Mouse (Mus musculus): ENCODE measurements around the gene Stmn1. TPM values are rescaled to one million over a fixed set of nuclear protein-coding genes. Genes with fewer than 3 reads are reported as not detected.
A peak's percentile ranks its signal among the peaks of the same experiment; 100 is the strongest.

Stmn1 gene
- total and polyA plus RNA-seq, 3 experiments, result 171 to 935 (median 179) TPM

- DNase-seq (ENCODE audit: low spot score), result no peak
Observed at GRCm38 (mm10) chr4:134503686-134504357, 35.7 kb downstream of the Stmn1 start.

GRCm38 (mm10) chr4:134505303-134505789 lies 37.2 kb downstream of the Stmn1 start:
- Histone ChIP-seq H3K36me3 (replicated peaks) (peaks cover 58% of the 10 kb centered on the region), H3K9me3 (replicated peaks) (no peaks in the 10 kb centered on the region), H3K4me3 (ENCODE audit: low read depth, low read length) (no peak overlapping the region; the same call in 1 of the 2 replicates), H3K27me3 (ENCODE audit: insufficient read depth, low read length) (no peaks in the 10 kb centered on the region), H3K4me1 (ENCODE audit: insufficient read depth, low read depth, low read length) (peaks cover 60% of the 10 kb centered on the region)
- TF ChIP-seq GATA2 (IDR thresholded peaks at IDR 0.05; ENCODE audit: borderline replicate concordance, low read depth, low read length) (no peak), TAL1 (conservative IDR thresholded peaks at IDR 0.05; ENCODE audit: low read depth, low read length) (no peak), GATA1 (IDR thresholded peaks at IDR 0.05; ENCODE audit: borderline replicate concordance, low read length) (no peak), CTCF (IDR thresholded peaks at IDR 0.05; ENCODE audit: low read depth, low read length) (no peak), POLR2AphosphoS5 (IDR thresholded peaks at IDR 0.05; ENCODE audit: insufficient replicate concordance, low read depth, low read length) (no peak)
- ATAC-seq (ENCODE audit: extremely low read depth, insufficient number of reproducible peaks, low FRiP score, poor library complexity, severe bottlenecking), result no peak
- DNase-seq (ENCODE audit: low spot score), result no peak

More at GRCm38 (mm10) chr4:134503686-134504357, 35.7 kb downstream of the Stmn1 start:
- Histone ChIP-seq H3K4me3 (ENCODE audit: low read depth, low read length) (no peak overlapping the region), H3K4me1 (ENCODE audit: insufficient read depth, low read depth, low read length) (peaks cover 63% of the 10 kb centered on the region), H3K27me3 (ENCODE audit: insufficient read depth, low read length) (no peaks in the 10 kb centered on the region), H3K9me3 (replicated peaks) (no peaks in the 10 kb centered on the region), H3K36me3 (replicated peaks) (peaks cover 69% of the 10 kb centered on the region)
- TF ChIP-seq TAL1 (conservative IDR thresholded peaks at IDR 0.05; ENCODE audit: low read depth, low read length), result no peak
- TF ChIP-seq GATA2 (IDR thresholded peaks at IDR 0.05; ENCODE audit: borderline replicate concordance, low read depth, low read length), result no peak
- TF ChIP-seq POLR2AphosphoS5 (IDR thresholded peaks at IDR 0.05; ENCODE audit: insufficient replicate concordance, low read depth, low read length), result no peak
- TF ChIP-seq CTCF (IDR thresholded peaks at IDR 0.05; ENCODE audit: low read depth, low read length), result no peak
- no peak for TF ChIP-seq GATA1 (IDR thresholded peaks at IDR 0.05; ENCODE audit: borderline replicate concordance, low read length)
- ATAC-seq (ENCODE audit: extremely low read depth, insufficient number of reproducible peaks, low FRiP score, poor library complexity, severe bottlenecking), result no peak

GRCm38 (mm10) chr4:134505966-134506594 lies 38.0 kb downstream of the Stmn1 start:
- DNase-seq (ENCODE audit: low spot score) (peak; percentile 86), ATAC-seq (ENCODE audit: extremely low read depth, insufficient number of reproducible peaks, low FRiP score, poor library complexity, severe bottlenecking) (peak; percentile 93)
- H3K4me3 ChIP-seq (ENCODE audit: low read depth, low read length), result no peak overlapping the region; the same call in 1 of the 2 replicates
- TF ChIP-seq GATA2 (IDR thresholded peaks at IDR 0.05; ENCODE audit: borderline replicate concordance, low read depth, low read length) (no peak), TAL1 (conservative IDR thresholded peaks at IDR 0.05; ENCODE audit: low read depth, low read length) (peak; percentile 90)
- peaks cover 60% of the 10 kb centered on the region for H3K4me1 ChIP-seq (ENCODE audit: insufficient read depth, low read depth, low read length)
- no peaks in the 10 kb centered on the region for H3K9me3 ChIP-seq (replicated peaks)
- H3K27me3 ChIP-seq (ENCODE audit: insufficient read depth, low read length), result no peaks in the 10 kb centered on the region
- H3K36me3 ChIP-seq (replicated peaks), result peaks cover 51% of the 10 kb centered on the region

- Histone ChIP-seq H3K4me1 (ENCODE audit: insufficient read depth, low read depth, low read length) (peaks cover 59% of the 10 kb centered on the region), H3K36me3 (replicated peaks) (peaks cover 44% of the 10 kb centered on the region)
Observed at GRCm38 (mm10) chr4:134506713-134507112, 38.6 kb downstream of the Stmn1 start.

GRCm38 (mm10) chr4:134510396-134510795 lies 42.3 kb downstream of the Stmn1 start:
- H3K4me3 ChIP-seq (ENCODE audit: low read depth, low read length), result no peak overlapping the region
- no peaks in the 10 kb centered on the region for H3K9me3 ChIP-seq (replicated peaks)
- peaks cover 53% of the 10 kb centered on the region for H3K4me1 ChIP-seq (ENCODE audit: insufficient read depth, low read depth, low read length)
- H3K27me3 ChIP-seq (ENCODE audit: insufficient read depth, low read length), result no peaks in the 10 kb centered on the region
- ATAC-seq (ENCODE audit: extremely low read depth, insufficient number of reproducible peaks, low FRiP score, poor library complexity, severe bottlenecking) (no peak), DNase-seq (ENCODE audit: low spot score) (no peak)
- TF ChIP-seq GATA2 (IDR thresholded peaks at IDR 0.05; ENCODE audit: borderline replicate concordance, low read depth, low read length), result no peak
- TF ChIP-seq GATA1 (IDR thresholded peaks at IDR 0.05; ENCODE audit: borderline replicate concordance, low read length), result no peak
- no peak for TF ChIP-seq CTCF (IDR thresholded peaks at IDR 0.05; ENCODE audit: low read depth, low read length)
- no peak for TF ChIP-seq POLR2AphosphoS5 (IDR thresholded peaks at IDR 0.05; ENCODE audit: insufficient replicate concordance, low read depth, low read length)
- TF ChIP-seq TAL1 (conservative IDR thresholded peaks at IDR 0.05; ENCODE audit: low read depth, low read length), result no peak
- H3K36me3 ChIP-seq (replicated peaks), result peaks cover 41% of the 10 kb centered on the region

More at GRCm38 (mm10) chr4:134506713-134507112, 38.6 kb downstream of the Stmn1 start:
- Histone ChIP-seq H3K4me3 (ENCODE audit: low read depth, low read length) (peak overlapping the region; percentile 48; the same call in 1 of the 2 replicates), H3K27me3 (ENCODE audit: insufficient read depth, low read length) (no peaks in the 10 kb centered on the region), H3K9me3 (replicated peaks) (no peaks in the 10 kb centered on the region)
- no peak for DNase-seq (ENCODE audit: low spot score)
- no peak for ATAC-seq (ENCODE audit: extremely low read depth, insufficient number of reproducible peaks, low FRiP score, poor library complexity, severe bottlenecking)
- no peak for TF ChIP-seq GATA2 (IDR thresholded peaks at IDR 0.05; ENCODE audit: borderline replicate concordance, low read depth, low read length)
- TF ChIP-seq TAL1 (conservative IDR thresholded peaks at IDR 0.05; ENCODE audit: low read depth, low read length), result no peak
- no peak for TF ChIP-seq POLR2AphosphoS5 (IDR thresholded peaks at IDR 0.05; ENCODE audit: insufficient replicate concordance, low read depth, low read length)
- no peak for TF ChIP-seq GATA1 (IDR thresholded peaks at IDR 0.05; ENCODE audit: borderline replicate concordance, low read length)
- no peak for TF ChIP-seq CTCF (IDR thresholded peaks at IDR 0.05; ENCODE audit: low read depth, low read length)

- DNase-seq (ENCODE audit: low spot score), result peak; percentile 77
- Histone ChIP-seq H3K9me3 (replicated peaks) (no peaks in the 10 kb centered on the region), H3K4me1 (ENCODE audit: insufficient read depth, low read depth, low read length) (peaks cover 55% of the 10 kb centered on the region), H3K36me3 (replicated peaks) (peaks cover 46% of the 10 kb centered on the region), H3K27me3 (ENCODE audit: insufficient read depth, low read length) (no peaks in the 10 kb centered on the region), H3K4me3 (ENCODE audit: low read depth, low read length) (peak within 1 kb of the TSS; percentile 82)
- TF ChIP-seq CTCF (IDR thresholded peaks at IDR 0.05; ENCODE audit: low read depth, low read length) (no peak), POLR2AphosphoS5 (IDR thresholded peaks at IDR 0.05; ENCODE audit: insufficient replicate concordance, low read depth, low read length) (no peak), GATA2 (IDR thresholded peaks at IDR 0.05; ENCODE audit: borderline replicate concordance, low read depth, low read length) (no peak), TAL1 (conservative IDR thresholded peaks at IDR 0.05; ENCODE audit: low read depth, low read length) (no peak), GATA1 (IDR thresholded peaks at IDR 0.05; ENCODE audit: borderline replicate concordance, low read length) (no peak)
- ATAC-seq (ENCODE audit: extremely low read depth, insufficient number of reproducible peaks, low FRiP score, poor library complexity, severe bottlenecking), result no peak
Observed at GRCm38 (mm10) chr4:134510845-134511411, 42.8 kb downstream of the Stmn1 start, which contains the start of gene Aunip. TSS of gene Aunip (plus strand) at chr4:134510999.
